Mouse (Mus musculus) spleen, postnatal 4 days (tissue): ENCODE results near the gene Sema3g.
A peak's percentile ranks its signal among the peaks of the same experiment; 100 is the strongest.

Source experiments
- DNase-seq, 2 experiments: peaks; one replicate each; pipeline ENCODE4 v3.0.0; 2022; ENCODE audit warnings: low spot score in 2 of 2

Sema3g gene

DNA sequence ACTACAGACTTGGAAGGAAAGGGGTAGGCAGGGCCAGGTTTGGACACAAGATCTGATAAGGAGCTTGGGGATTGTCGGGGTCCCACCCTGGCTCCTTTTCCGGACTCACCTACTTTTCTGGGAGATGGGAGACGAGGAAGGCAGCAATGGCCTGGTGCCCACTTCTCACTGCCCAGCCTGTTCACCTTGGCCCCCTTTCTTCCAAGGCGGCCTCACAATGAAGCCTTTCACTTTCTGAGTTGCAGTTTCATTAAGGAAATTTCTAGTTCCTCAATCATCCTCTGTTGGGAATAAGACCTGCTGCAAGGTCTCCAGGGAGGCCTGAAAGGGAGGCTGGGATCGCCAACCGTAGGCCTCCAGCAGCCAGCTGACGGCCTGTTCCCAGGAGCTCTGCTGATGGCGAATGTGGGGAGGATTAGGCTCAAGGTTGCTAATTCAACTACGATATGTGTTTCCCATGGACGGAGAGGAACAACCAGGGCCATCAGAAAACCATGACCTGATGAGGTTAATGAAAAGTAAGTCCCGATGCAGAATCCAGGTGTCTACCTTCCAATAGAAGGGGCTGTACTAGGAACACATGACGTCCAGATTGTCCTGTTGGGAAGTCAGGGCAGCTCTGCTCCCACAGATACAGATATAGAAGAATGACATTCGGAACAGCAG, 14.9 kb downstream of the Sema3g start:
- DNase-seq: no peak

DNA sequence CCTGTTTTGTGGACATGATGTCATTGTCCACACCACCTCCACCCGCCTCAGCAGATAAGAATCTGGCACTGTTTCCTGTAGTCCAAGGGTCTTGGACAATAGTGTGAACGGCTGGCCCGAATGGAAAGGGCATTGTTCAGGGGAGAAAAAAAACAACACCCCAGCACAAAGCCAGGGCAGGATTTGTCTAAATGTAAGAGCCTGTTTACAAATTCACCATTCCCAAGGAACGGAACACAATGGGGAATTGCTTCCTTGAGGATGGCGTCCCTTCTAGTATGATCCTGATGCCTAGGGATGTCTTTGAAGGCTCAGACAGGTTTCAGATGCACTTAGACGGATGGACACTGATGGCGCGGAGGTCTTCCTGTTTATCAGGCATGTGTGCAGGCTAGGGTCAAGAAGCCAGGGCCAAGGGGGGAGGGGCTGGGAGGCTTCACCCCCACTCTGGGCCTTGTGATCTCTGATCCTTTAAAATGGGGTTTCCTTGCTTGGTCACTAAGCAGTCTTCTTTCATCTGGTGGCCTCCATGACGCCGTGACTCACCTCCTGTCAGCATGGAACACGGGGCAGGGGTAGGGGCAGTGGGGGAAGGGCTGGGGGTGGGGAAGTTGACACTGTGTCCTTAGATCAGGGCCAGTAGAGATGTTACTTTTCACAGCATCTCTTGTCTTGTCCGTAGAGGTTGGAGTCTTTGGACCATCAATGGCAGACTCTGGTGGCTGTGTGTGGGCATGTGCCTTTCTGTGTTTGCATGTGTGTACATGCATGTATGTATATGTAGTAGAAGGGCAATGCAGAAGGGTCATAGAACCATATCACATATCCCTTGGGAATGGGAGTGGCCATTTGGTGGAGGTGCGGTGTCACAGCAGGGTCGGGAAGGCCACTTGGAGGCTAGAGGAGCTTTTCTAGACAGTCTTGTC, 15.7 kb downstream of the Sema3g start:
- DNase-seq: no peak

DNA sequence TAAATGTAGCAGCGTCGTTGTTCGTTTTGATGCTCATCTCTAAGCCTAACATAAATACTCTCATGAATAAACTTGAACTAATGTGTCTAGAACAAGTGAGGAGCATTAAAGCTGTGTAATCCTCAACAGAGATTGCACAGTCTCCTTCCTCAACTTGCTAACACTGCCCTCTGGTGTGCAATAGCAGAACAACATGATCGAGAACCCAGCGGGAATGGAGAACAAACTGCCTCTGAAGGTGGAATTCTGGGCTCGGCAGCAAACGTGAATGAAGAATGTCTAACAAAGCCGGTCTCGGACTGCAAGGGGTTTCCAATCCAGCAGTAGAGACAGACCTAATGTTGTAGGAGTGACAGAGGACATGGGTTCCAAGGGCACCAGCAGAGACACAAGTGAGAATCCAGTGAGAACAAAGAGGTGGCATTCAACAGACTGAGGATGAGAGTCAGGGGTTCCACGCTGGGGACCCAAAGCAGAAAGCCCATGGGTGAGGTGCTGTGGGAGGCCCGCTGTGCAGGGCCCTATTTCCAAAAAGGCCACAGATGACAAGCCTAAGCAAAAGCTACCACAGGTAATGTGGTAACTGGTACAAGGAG, 16.4 kb downstream of the Sema3g start:
- peak; percentile 73 to 87 for DNase-seq

DNA sequence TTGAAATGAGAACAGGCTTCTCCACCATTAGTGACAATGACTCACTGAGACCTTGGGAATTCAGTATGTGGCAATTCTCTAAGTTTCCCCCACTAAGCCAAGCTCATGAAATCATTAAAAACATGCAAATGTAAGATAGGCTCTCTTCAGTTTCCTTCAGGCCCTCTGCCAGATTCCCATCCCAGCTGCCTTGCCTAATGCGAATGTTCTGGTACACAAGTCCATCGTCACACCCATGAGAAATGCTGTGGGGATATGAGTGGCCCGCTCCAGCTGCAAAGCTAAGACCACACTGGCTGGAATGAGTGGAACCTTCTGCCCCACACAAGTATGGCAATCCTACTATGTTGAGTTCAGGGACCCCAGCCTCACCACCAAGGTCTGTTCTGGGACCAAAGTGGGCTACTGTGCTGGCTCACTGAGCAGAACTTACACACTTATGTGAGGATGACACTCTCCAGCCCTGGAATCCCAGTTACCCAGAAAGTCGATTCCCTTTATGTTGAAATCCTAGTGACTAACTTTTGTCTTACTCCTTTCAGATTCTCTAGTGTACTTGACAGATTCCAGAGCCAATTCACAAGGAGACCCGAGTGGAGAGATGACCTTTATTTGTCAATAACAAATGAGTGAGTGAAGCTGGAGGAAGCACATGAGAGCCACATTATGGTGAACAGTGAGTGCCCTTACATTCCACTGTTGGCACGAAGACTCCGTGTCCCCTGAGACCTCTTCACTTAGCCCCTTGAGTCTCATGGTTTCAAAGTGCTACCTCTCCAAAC, 19.6 kb downstream of the Sema3g start:
- no peak for DNase-seq

DNA sequence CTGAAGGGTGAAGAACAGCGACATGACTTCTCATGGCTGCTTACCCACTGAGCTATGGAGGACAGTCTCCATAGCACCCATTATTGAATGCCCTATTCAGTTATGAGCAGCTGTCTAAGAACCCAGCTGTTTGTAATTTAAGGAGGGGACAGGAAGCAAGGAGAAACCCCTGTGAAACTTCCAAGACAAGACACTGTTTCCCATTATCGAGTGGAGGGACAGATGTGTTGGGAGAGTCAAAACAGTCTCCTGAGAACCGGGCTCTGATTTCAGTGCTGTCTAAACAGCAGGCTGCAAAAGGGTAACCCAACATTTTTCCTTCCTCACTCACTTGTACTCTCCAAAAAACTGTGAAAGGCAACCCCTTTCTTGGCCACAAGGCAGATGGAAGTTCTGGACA, 22.9 kb downstream of the Sema3g start:
- no peak for DNase-seq

DNA sequence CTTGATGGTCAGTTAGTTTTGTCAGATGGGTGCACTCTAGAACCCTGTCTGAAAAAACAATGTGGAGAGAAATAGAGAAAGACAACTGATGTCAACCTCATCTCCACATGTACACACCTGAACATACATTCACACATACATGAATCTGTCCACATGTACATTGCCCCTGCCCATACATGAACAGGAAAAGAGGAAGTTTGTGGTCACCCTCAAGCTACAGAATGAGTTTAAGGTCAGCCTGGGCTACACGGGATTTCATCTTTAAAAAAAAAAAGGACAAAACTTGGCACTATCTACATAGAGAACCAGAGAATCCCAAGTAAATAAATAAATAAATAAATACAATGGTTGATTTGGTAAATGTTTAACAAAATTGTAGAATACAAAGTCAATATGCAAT, 27.1 kb downstream of the Sema3g start:
- DNase-seq: no peak

DNA sequence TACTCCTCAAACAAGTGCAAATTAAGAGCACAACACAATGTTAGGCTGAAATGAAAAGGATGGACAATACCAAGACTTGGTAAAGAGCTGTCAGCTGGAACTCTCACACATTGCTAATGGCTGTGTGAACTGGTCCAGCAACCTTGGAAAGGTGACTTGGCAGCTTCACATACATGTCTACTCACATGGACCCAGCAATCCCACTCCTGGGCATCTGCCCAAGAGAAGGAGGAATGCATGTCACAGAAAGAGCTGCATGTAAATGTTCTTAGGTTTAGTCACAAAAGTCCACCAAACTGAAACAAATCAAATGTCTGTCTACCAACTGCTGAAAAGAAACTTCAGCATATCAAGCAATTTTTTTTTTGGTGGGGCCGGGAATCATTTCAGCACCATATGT, 28.3 kb downstream of the Sema3g start:
- DNase-seq: no peak

DNA sequence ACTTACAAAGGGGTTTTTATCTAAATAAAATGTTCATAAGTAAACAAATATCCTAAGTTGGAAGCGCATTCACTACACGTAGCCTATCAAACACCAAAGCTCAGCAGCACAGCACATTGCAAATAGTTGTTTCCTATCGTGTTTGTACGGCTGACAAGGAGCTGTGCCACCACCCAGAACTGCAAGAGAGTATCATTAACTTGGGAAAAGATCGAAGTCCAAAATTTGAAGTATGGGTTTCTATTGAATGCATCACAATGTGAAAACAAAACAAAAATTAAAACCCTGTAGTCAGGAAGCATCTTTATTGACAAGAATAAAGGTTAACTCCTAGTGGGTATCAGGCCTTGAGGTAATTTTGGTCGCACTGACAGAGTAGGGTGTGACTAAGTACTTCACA, 30.7 kb downstream of the Sema3g start:
- no peak for DNase-seq

DNA sequence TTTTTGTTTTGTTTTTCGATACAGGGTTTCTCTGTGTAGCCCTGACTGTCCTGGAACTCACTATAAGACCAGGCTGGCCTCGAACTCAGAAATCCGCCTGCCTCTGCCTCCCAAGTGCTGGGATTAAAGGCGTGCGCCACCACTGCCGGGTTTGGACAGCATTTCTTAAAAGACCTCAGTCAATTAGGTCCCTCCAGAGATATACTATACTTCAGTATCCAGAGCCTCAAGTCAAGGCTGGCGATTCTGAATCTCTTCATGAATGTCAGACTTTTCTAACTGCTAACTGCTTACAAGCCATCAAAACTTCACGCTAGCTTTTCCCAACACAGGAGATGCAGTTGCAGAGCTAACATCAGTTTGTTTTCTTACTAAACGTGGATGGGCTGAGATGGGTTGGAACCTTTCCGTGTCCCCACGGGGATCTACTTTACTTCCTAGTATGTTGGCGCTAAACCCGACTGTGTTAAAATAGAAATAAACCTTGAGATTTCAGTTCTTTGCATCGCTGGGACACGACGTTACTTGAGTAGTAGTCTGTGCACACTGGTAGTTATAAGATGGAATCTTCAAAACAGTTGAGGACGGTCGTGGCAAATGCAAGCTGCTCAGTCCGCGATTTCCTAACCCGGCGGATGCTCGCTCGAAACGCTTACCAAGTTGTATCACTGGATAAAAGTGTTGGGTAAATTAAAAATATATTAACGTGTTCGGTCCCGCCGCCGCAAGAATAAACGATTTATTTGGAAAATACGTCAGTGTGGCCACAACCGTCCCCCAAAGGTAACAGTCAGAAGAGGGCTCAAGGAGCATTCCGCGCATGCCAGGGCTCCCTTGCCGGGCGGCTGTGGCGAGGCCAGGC, 32.8 kb downstream of the Sema3g start:
- peak in 1 of 2 experiments; percentile 31 for DNase-seq

DNA sequence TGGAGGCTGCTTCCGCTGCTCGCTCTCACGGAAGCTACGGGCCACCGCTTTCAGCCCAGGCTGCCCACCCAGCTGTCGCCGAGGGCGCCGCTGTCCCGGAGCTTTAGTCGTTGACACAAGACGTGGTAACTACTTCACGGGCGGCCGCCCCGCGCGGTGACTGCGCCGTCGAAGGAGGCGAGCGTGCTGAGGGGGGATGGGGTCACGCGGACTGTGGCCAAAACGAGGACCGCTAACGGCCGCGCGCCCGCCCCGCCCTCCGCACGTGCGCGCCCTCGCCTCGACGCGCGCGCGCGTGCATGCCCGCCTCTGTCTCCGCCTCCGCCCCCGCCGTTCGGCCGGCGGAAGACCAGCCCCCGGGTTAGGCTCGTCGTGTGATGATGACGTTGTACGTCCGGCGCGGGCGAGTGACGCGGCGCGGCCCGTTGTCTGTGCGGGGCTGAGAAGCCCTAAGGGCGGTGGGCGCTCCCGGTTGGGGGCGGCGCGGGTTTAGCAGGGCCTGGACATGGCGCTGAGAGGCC, 33.5 kb downstream of the Sema3g start, which contains the start of the genes Phf7 and Bap1:
Gene Phf7, minus strand, starts transcription at position 234 of the 521 bp plus-strand sequence.
Gene Bap1, plus strand, starts transcription at position 367 of the 521 bp plus-strand sequence.
- DNase-seq: peak; percentile 95 to 98

DNA sequence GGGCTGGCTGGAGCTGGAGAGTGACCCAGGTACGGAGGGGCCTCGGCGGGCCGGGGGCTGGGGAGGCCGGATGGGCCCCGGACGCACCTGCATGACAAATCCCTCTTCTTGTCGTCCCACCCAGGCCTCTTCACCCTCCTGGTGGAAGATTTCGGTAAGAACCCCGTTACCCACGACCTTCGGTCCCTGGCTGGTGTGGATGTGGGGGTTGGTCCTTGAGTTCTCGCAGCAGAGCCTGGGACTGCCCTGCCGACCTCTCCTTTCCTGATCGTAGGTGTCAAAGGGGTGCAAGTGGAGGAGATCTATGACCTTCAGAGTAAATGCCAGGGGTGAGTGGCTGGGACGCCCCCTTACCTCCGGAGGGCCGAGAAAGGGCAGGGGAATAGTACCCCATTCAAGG, 34.0 kb downstream of the Sema3g start:
- DNase-seq: no peak

DNA sequence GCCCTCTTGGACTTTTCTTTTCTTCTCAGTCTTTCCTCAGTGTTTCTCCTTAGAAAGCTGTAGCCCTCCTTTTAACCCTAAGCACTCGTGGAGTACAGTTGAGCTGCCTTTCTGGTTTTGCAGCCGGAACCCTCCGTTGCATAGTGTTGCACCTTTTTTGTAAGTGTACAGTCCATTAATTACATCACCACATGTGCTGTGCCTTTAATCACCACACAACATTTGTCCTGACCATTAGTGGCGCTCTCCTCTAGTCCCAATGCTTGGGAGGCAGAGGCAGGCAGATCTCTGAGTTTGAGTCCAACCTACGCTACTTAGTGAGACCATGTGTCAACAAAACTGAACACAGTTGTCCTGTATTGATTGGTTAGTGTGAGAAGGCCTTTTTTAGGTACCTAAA, 34.4 kb downstream of the Sema3g start:
- DNase-seq: no peak

DNA sequence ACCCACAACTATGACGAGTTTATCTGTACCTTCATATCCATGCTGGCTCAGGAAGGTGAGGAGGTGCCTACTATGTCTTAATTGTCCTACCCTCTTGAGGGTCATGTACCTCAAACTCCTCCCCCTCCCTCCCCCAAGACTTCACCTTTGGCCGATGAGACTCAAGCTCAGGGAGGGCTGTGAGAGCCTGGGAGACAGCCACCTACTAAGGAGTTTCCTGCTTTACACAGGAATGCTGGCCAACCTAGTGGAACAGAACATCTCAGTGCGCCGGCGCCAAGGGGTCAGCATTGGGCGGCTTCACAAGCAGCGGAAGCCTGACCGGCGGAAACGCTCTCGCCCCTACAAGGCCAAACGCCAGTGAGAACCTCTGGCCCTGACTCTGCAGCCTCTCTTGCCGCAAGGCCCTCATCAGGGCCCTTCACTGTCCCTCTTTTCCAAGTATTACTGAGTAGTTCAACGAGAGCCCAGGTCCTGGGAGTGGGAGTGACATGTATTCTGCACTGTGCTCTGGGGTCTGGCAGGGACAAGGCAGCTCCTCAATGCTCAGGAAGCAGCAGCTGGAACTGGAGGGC, 40.9 kb downstream of the Sema3g start:
- DNase-seq: no peak

DNA sequence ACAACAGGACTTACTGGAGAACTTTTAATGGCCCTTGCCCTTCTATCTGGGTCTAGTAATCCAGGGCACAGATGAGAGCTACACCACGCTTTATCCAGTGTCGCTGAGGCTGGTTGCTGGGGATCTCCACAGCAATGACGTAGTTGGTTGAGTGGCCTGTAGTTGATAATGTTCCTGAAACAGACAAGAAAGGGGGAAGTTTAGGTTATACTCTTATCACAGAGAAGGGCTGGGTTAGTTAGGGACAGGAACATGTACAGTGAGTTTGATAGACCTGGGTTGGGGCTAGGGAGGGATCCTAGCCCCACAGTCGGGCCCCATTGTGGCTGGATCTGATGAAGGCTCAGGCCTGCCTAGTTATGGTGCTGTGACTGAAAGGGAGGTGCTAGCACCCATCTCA, 42.7 kb downstream of the Sema3g start:
- no peak for DNase-seq

DNA sequence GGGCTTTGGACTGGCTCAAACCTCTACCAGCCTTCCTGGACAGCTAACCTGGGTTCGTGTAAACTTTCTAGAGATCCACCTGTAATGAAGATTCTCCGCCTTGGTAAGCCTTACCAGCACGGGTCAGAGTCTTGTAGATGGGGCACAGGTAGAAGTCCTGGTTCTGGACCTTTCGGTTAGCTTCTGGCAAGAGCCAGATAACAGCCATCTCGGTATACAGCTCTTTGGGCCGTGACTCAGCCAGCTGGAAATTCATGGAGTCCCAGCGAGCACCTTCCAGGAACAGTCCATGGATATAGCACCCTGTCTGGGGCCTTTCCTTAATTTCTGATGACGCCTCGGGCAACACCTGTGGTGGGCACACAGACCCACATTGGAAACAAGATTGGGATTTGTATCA, 43.3 kb downstream of the Sema3g start:
- no peak for DNase-seq

DNA sequence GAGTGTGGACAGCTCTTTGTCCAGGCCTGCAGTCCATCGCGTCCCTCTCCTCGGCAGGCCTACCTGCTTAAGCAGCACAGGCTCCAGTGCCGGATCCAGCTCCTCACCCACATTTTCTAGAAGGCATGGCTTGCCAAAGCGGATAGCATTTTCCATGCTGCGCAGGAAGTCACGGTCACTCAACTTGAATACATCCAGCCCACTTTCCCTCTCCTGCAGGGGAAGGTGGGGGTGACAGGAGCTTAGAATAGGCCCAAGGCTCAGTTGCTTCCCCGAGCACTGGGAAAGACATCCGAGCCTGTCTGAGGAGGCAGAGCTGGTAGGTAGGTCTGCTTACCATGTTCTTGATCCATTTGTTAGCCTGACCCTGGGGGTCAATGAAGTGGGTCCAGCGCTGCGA, 50.0 kb downstream of the Sema3g start:
- DNase-seq: no peak

DNA sequence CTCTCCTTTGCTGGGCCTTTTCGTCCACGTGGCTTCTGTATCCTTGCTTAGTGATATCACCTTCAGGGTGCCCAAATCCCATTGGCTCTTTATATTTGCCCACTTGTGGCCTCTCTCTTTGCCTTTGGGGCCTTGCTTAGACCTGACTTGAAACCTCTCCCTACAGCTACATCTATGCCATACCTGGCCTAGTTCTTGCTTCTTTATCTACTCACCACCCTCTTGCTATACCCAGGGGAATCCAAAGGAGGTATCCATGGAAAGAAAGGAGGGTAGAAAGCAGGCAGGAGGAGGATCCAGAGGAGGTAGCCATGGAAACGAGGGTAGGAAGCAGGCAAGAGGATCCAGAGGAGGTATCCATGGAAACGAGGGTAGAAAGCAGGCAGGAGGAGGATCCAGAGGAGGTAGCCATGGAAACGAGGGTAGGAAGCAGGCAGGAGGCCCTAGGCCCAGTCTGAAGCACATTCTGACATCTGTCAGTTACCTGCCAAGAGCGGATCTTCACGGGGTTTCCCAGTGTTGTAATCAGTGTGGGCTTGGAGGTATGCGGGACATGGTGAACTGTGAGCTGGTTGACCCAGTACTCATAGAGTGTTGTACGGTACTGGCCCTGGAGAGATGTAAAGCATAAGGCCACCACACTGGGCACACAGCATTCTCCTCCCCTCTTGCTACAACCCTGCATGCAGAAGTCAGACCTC, 50.8 kb downstream of the Sema3g start:
- DNase-seq: no peak

DNA sequence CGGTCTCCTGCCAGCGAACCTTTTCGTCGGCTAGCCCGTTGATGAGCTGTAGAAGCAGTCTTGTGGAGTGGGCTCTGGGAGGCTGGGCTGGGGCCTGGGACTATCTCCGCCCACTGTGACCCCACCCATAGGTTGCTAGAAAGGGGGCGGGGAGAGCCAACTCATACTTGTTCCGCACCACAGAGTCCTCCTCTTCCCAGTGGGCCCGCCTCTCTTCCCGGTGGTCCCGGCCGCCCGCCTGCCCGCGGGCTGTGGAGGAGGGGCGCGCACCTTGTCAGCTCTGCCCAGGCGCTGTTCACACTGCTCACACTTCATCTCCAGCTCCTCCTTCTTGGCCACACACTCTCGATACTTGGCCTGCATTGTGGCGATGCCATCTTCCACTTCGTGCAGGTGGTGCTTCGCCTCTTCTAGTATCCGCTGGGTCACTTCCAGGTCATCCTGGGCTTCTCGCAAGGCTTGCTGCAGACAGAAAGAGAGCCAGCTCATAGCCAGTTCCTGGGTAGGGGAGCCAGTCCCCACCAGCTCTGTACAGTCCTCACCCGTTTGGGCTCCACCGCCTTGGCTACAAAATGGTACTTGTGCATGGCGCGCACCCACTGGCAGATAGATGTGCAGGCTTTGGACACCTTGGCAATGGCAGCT, 51.9 kb downstream of the Sema3g start:
- no peak for DNase-seq

DNA sequence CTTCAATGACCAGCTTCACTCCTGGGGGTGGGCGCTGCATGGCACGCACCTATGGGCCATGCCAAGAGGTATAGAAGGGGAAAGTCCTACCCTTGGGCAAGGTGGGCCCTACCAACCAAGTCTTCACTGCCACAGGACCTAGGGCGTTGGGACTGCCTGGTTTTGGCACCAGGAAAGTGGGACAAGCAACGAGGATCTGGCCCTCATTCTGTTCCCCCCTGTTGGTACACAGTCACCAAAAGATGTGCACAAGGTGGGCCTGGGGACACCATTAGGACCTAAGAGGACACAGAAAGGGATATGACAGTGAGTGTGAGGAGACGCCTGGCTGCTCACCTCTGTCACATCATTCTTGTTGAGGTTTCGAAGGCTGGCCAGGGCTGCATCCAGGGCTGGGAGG, 53.5 kb downstream of the Sema3g start:
- DNase-seq: no peak
